Mouse (Mus musculus) heart, adult 8-10 months (tissue): ENCODE measurements around the gene Nudc. TPM values are rescaled to one million over a fixed set of nuclear protein-coding genes. Genes with fewer than 3 reads are reported as not detected.
"Not testable (repeated sequence)": the region's sequence is repeated elsewhere in the genome, so short reads cannot be mapped to it uniquely, and the experiment has no call there.

Experiments
- DNase-seq: peaks from one replicate; pipeline ENCODE4 v3.0.0; 2022; ENCODE audit warnings: low spot score
- total RNA-seq, 4 experiments: library from RNA; stranded (reverse); gene quantifications; 2 replicates each; pipeline ENCODE4 v1.2.4; 2022

Gene Nudc
- total RNA-seq, 4 experiments from 2014 or later = 66.4 to 92.0 (median 73.0) TPM

- no peak for DNase-seq
These were observed 9.1 kb downstream of the Nudc start for GRCm38 (mm10) chr4:133536652-133537051.

- DNase-seq = no peak
These were observed 9.7 kb downstream of the Nudc start for GRCm38 (mm10) chr4:133536081-133536480.

- no peak for DNase-seq
These were observed 13.0 kb downstream of the Nudc start for GRCm38 (mm10) chr4:133532777-133533176.

GRCm38 (mm10) chr4:133527788-133528187 is 18.0 kb downstream of the Nudc start:
- no peak for DNase-seq

- DNase-seq = no peak
These were observed 24.3 kb downstream of the Nudc start for GRCm38 (mm10) chr4:133521502-133521901.

- no peak for DNase-seq
These were observed 26.5 kb downstream of the Nudc start for GRCm38 (mm10) chr4:133519369-133519665.

GRCm38 (mm10) chr4:133518601-133519368 is 27.0 kb downstream of the Nudc start, which contains the start of gene Kdf1:
Gene Kdf1 (plus strand): TSS chr4:133518963.
- no peak for DNase-seq

- peak; percentile 62 for DNase-seq
These were observed 32.8 kb downstream of the Nudc start for GRCm38 (mm10) chr4:133512972-133513371.

GRCm38 (mm10) chr4:133512511-133512910 is 33.3 kb downstream of the Nudc start:
- not testable (repeated sequence) for DNase-seq

GRCm38 (mm10) chr4:133511050-133511449 is 34.7 kb downstream of the Nudc start:
- no peak for DNase-seq

- no peak for DNase-seq
These were observed 36.8 kb downstream of the Nudc start for GRCm38 (mm10) chr4:133508990-133509389.

GRCm38 (mm10) chr4:133506573-133506972 is 39.2 kb downstream of the Nudc start:
- DNase-seq = no peak

- no peak for DNase-seq
These were observed 40.9 kb downstream of the Nudc start for GRCm38 (mm10) chr4:133504755-133505485.

GRCm38 (mm10) chr4:133504300-133504699 is 41.5 kb downstream of the Nudc start:
- DNase-seq = no peak

GRCm38 (mm10) chr4:133501514-133501913 is 44.3 kb downstream of the Nudc start:
- DNase-seq = no peak

- no peak for DNase-seq
These were observed 47.6 kb downstream of the Nudc start, which contains the start of gene Trnp1 for GRCm38 (mm10) chr4:133498160-133498724. Gene Trnp1 (minus strand): TSS chr4:133498550.

GRCm38 (mm10) chr4:133497461-133498159 is 48.2 kb downstream of the Nudc start:
- DNase-seq = no peak

- no peak for DNase-seq
These were observed 48.9 kb downstream of the Nudc start for GRCm38 (mm10) chr4:133496738-133497445.

- no peak for DNase-seq
These were observed 50.1 kb downstream of the Nudc start for GRCm38 (mm10) chr4:133495711-133496110.

GRCm38 (mm10) chr4:133494867-133495266 is 50.9 kb downstream of the Nudc start:
- no peak for DNase-seq

- DNase-seq = peak; percentile 91
These were observed 51.4 kb downstream of the Nudc start for GRCm38 (mm10) chr4:133494432-133494831.
